Mouse (Mus musculus) mouse embryonic stem cell (cell line): Measurements from ENCODE around the gene Pgls.

Experiments used
- in situ Hi-C, 2 experiments: fragments of 300-500 bp; cut with MboI; formaldehyde crosslinking; loops; 1 replicate in 1 of 2; 3 replicates in 1 of 2; pipeline ENCODE4 v1.14.3; 2019 to 2020; ENCODE audit warnings: low sequenced_read_pairs in 2 of 2, low pct_unique_long_range_greater_than_20kb in 1 of 2, mixed read lengths in 1 of 2; ENCODE audit not compliant: unreplicated experiment in 1 of 2

Pgls gene

GRCm38 (mm10) chr8:71567587-71567986 is 24.4 kb upstream of the Pgls start:
- in situ Hi-C loops: loop anchor here in 1 of 2 experiments (10.0 kb wide), 1 partner anchor 67 kb away; no protein-coding TSS in a partner anchor

- in situ Hi-C loops: loop anchor here in 1 of 2 experiments (10.0 kb wide), 1 partner anchor 66 kb away; no protein-coding TSS in a partner anchor
Observed at GRCm38 (mm10) chr8:71568387-71568937, 23.5 kb upstream of the Pgls start, which contains the start of gene Slc27a1. Slc27a1 (plus strand) TSS chr8:71568882.

GRCm38 (mm10) chr8:71568941-71569340 is 23.0 kb upstream of the Pgls start:
- in situ Hi-C loops: loop anchor here in 1 of 2 experiments (10.0 kb wide), 1 partner anchor 66 kb away; no protein-coding TSS in a partner anchor

GRCm38 (mm10) chr8:71569366-71570290 is 22.3 kb upstream of the Pgls start:
- in situ Hi-C loops: loop anchor here in 1 of 2 experiments (10.0 kb wide), 1 partner anchor 65 kb away; no protein-coding TSS in a partner anchor

- in situ Hi-C loops: no loop called here
Observed at GRCm38 (mm10) chr8:71570291-71570954, 21.6 kb upstream of the Pgls start.

- in situ Hi-C loops: no loop called here
Observed at GRCm38 (mm10) chr8:71572077-71572476, 19.9 kb upstream of the Pgls start.

- in situ Hi-C loops: no loop called here
Observed at GRCm38 (mm10) chr8:71572847-71573633, 18.9 kb upstream of the Pgls start.

GRCm38 (mm10) chr8:71574426-71574825 is 17.6 kb upstream of the Pgls start:
- in situ Hi-C loops: no loop called here

- in situ Hi-C loops: no loop called here
Observed at GRCm38 (mm10) chr8:71575020-71575419, 17.0 kb upstream of the Pgls start.

- in situ Hi-C loops: no loop called here
Observed at GRCm38 (mm10) chr8:71577856-71578387, 14.1 kb upstream of the Pgls start.

- in situ Hi-C loops: no loop called here
Observed at GRCm38 (mm10) chr8:71579009-71579408, 13.0 kb upstream of the Pgls start.

GRCm38 (mm10) chr8:71579476-71579875 is 12.5 kb upstream of the Pgls start:
- in situ Hi-C loops: no loop called here

- in situ Hi-C loops: no loop called here
Observed at GRCm38 (mm10) chr8:71580201-71580600, 11.8 kb upstream of the Pgls start.

GRCm38 (mm10) chr8:71586891-71587290 is 5.1 kb upstream of the Pgls start:
- in situ Hi-C loops: no loop called here

GRCm38 (mm10) chr8:71588762-71589161 is 3.2 kb upstream of the Pgls start:
- in situ Hi-C loops: no loop called here

- in situ Hi-C loops: no loop called here
Observed at GRCm38 (mm10) chr8:71591017-71591416, 959 bp upstream of the Pgls start.

GRCm38 (mm10) chr8:71592374-71593170 is 596 bp downstream of the Pgls start:
- in situ Hi-C loops: no loop called here
